Comparison of ENCODE assay signal across 8 mouse cellular contexts in the genomic region with DNA sequence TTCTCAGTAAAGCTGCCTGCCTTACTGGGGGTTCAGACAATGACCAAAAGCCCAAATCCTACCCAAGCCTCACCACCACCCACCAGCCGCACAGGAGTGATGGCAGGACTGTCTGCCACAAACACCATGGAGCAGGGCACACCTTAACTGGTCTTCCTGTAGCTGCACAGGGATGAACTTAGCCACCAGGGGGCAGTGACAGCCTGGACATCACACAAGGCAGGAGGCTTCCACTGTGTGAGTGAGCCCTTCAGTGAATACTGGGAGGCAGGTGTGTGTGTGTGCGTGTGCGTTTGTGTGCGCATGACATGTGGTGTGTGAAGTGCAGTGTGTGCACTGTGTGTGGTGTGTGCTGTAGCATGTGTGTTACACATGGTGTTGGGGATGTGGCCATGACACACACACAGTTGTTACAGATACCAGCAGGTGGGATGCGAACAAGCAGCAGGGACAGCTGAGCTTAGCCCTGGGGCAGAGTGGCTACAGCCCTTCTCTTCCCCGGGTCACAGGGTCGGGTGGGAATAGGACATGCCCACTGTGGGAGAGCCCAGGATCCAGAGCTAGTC. TPM values are rescaled to one million over a fixed set of nuclear protein-coding genes. Genes with fewer than 3 reads are reported as not detected.
DNase-seq lines count a peak whose midpoint lies in the region; ATAC-seq and TF ChIP-seq lines count a peak whose summit lies in the region.

No protein-coding gene starts in this region.

- H3K4me2 ChIP-seq in forebrain, embryonic 14.5 days (ENCODE audit: low read length), result no peak overlapping the region
- H3K4me2 ChIP-seq in liver, postnatal 0 days (ENCODE audit: low read depth, low read length), result no peak overlapping the region
- H3K4me2 ChIP-seq in neural tube, embryonic 14.5 days (ENCODE audit: low read depth, low read length), result no peak overlapping the region

- intact Hi-C loops in heart, postnatal 14 days (cut with DNase I), result loop anchor here (1.0 kb wide), 1 partner anchor 54 kb away; no protein-coding TSS in a partner anchor

- peak overlapping the region; percentile 78 for H3K27ac ChIP-seq in forebrain, embryonic 14.5 days (ENCODE audit: low read depth, low read length)
- no peak overlapping the region for H3K27ac ChIP-seq in liver, postnatal 0 days (ENCODE audit: low read depth)
- 0 out of 2 replicates have a peak overlapping the region, but pooled peaks have one; percentile 16 for H3K27ac ChIP-seq in neural tube, embryonic 14.5 days (ENCODE audit: low read depth, low read length)
- no peak overlapping the region for H3K27ac ChIP-seq in testis, adult 2 months (ENCODE audit: control insufficient read depth, insufficient read depth, low read depth, low read length)

- peak overlapping the region; percentile 21; the same call in 1 of the 2 replicates for H3K9ac ChIP-seq in forebrain, embryonic 14.5 days (ENCODE audit: low read length)
- no peak overlapping the region for H3K9ac ChIP-seq in liver, postnatal 0 days (replicated peaks)
- H3K9ac ChIP-seq in neural tube, embryonic 14.5 days (replicated peaks; ENCODE audit: low read depth, low read length), result no peak overlapping the region

- H3K4me1 ChIP-seq in forebrain, embryonic 14.5 days (ENCODE audit: control insufficient read depth, insufficient read depth, low read length), result peaks cover 13% of the 10 kb centered on the region
- H3K4me1 ChIP-seq in liver, postnatal 0 days (ENCODE audit: insufficient read depth), result no peaks in the 10 kb centered on the region
- peaks cover 22% of the 10 kb centered on the region for H3K4me1 ChIP-seq in neural tube, embryonic 14.5 days (ENCODE audit: control insufficient read depth, insufficient read depth, low read length)
- no peaks in the 10 kb centered on the region for H3K4me1 ChIP-seq in testis, adult 2 months (ENCODE audit: control insufficient read depth, insufficient read depth, low read length)

- peaks cover 92% of the 10 kb centered on the region for H3K36me3 ChIP-seq in forebrain, embryonic 14.5 days (ENCODE audit: control insufficient read depth, insufficient read depth, low read length)
- H3K36me3 ChIP-seq in liver, postnatal 0 days (replicated peaks; ENCODE audit: insufficient read depth, low read length), result peaks cover 57% of the 10 kb centered on the region
- peaks cover 55% of the 10 kb centered on the region for H3K36me3 ChIP-seq in neural tube, embryonic 14.5 days (ENCODE audit: control insufficient read depth, insufficient read depth, low read length)
- H3K36me3 ChIP-seq in testis, adult 2 months (ENCODE audit: control insufficient read depth, insufficient read depth, low read length), result no peaks in the 10 kb centered on the region; the same call in 1 of the 2 replicates

- peak; percentile 28; the same call in 1 of the 2 replicates for TF ChIP-seq POLR2A in testis, adult 2 months (IDR thresholded peaks at IDR 0.05; ENCODE audit: control insufficient read depth, low read depth, low read length)

- no peaks in the 10 kb centered on the region for H3K27me3 ChIP-seq in forebrain, embryonic 14.5 days (replicated peaks; ENCODE audit: control insufficient read depth, insufficient read depth, low read length)
- H3K27me3 ChIP-seq in liver, postnatal 0 days (ENCODE audit: insufficient read depth, low read length), result no peaks in the 10 kb centered on the region
- no peaks in the 10 kb centered on the region for H3K27me3 ChIP-seq in neural tube, embryonic 14.5 days (ENCODE audit: control insufficient read depth, insufficient read depth, low read length)
- no peaks in the 10 kb centered on the region for H3K27me3 ChIP-seq in testis, adult 2 months (ENCODE audit: control insufficient read depth, insufficient read depth, low read length)

- DNase-seq in CD4-positive, CD25-positive, alpha-beta regulatory T cell, adult 2 months (ENCODE audit: low read depth, low spot score), result peak; percentile 90
- peak; percentile 72 for DNase-seq in c-Kit-positive CD71-positive TER-119-positive erythroid progenitor cells, embryonic 14.5 days (ENCODE audit: low spot score)
- peak; percentile 76 for DNase-seq in forebrain, embryonic 14.5 days (ENCODE audit: low spot score)
- peak; percentile 78 to 87 for DNase-seq in heart, postnatal 14 days
- DNase-seq in large intestine, adult 2 months (ENCODE audit: low read depth, low spot score), result peak; percentile 67
- DNase-seq in liver, postnatal 0 days, result peak; percentile 88

- H3K9me3 ChIP-seq in forebrain, embryonic 14.5 days (replicated peaks; ENCODE audit: control insufficient read depth, low read length), result no peaks in the 10 kb centered on the region
- no peaks in the 10 kb centered on the region for H3K9me3 ChIP-seq in liver, postnatal 0 days (ENCODE audit: low read length)
- H3K9me3 ChIP-seq in neural tube, embryonic 14.5 days (ENCODE audit: control insufficient read depth, low read length), result no peaks in the 10 kb centered on the region

- ATAC-seq in forebrain, embryonic 14.5 days, result peak; percentile 63
- peak; percentile 83 for ATAC-seq in liver, postnatal 0 days
- ATAC-seq in neural tube, embryonic 14.5 days (ENCODE audit: low read depth), result peak; percentile 71

- 85% methylated on average over 7 of the region's 7 CpGs for WGBS in forebrain, embryonic 14.5 days
- 59% methylated on average over 7 of the region's 7 CpGs for WGBS in large intestine, adult 2 months
- 75% methylated on average over 7 of the region's 7 CpGs for WGBS in liver, postnatal 0 days (ENCODE audit: insufficient replicate concordance)
- 87% methylated on average over 7 of the region's 7 CpGs for WGBS in neural tube, embryonic 14.5 days

- no peak for TF ChIP-seq EP300 in liver, postnatal 0 days (IDR thresholded peaks at IDR 0.05; ENCODE audit: low read depth)

- H3K4me3 ChIP-seq in forebrain, embryonic 14.5 days (ENCODE audit: low read depth, low read length), result no peak overlapping the region
- no peak overlapping the region for H3K4me3 ChIP-seq in liver, postnatal 0 days (ENCODE audit: low read depth, low read length)
- no peak overlapping the region for H3K4me3 ChIP-seq in neural tube, embryonic 14.5 days (ENCODE audit: low read depth, low read length)
- no peak overlapping the region for H3K4me3 ChIP-seq in testis, adult 2 months (ENCODE audit: control insufficient read depth, low read depth, low read length)

- TF ChIP-seq CTCF in liver, postnatal 0 days (IDR thresholded peaks at IDR 0.05; ENCODE audit: low read depth), result peak; percentile 98
- peak; percentile 85 for TF ChIP-seq CTCF in testis, adult 2 months (IDR thresholded peaks at IDR 0.05; ENCODE audit: control insufficient read depth, insufficient read depth, insufficient replicate concordance, low read depth, low read length)

RNA-seq across cellular contexts. Expression of a gene that starts 22.4 kb away (rescaled TPM):
- polyA plus RNA-seq in forebrain, embryonic 14.5 days (2014; fragmentation: Nextera tagmentation; extraction: Ambion mirVana), result 0.08 and 0.19 TPM in 2 replicates
- not detected for total RNA-seq in heart, postnatal 14 days (2021)
- 0.15 and 0.19 TPM in 2 replicates for polyA plus RNA-seq in large intestine, adult 2 months (2012; rRNA removed)
- 0.04 TPM in 1 of 2 replicates, not detected in the other for polyA plus RNA-seq in liver, postnatal 0 days (2015; fragmentation: Nextera tagmentation; extraction: Ambion mirVana)
- polyA plus RNA-seq in neural tube, embryonic 14.5 days (2014; fragmentation: Nextera tagmentation; extraction: Ambion mirVana), result 0.50 and 0.56 TPM in 2 replicates
- 157 and 164 TPM in 2 replicates for polyA plus RNA-seq in testis, adult 2 months (2012; rRNA removed)

RNA-seq across cellular contexts. Expression of a gene that starts 23.5 kb away (rescaled TPM):
- not detected in 2 replicates for polyA plus RNA-seq in forebrain, embryonic 14.5 days (2014; fragmentation: Nextera tagmentation; extraction: Ambion mirVana)
- not detected for total RNA-seq in heart, postnatal 14 days (2021)
- polyA plus RNA-seq in large intestine, adult 2 months (2012; rRNA removed), result not detected in 2 replicates
- polyA plus RNA-seq in liver, postnatal 0 days (2015; fragmentation: Nextera tagmentation; extraction: Ambion mirVana), result not detected in 2 replicates
- not detected in 2 replicates for polyA plus RNA-seq in neural tube, embryonic 14.5 days (2014; fragmentation: Nextera tagmentation; extraction: Ambion mirVana)
- 166 TPM in 2 replicates for polyA plus RNA-seq in testis, adult 2 months (2012; rRNA removed)

RNA-seq across cellular contexts. Expression of a gene that starts 37.5 kb away (rescaled TPM):
- polyA plus RNA-seq in forebrain, embryonic 14.5 days (2014; fragmentation: Nextera tagmentation; extraction: Ambion mirVana), result 45.6 and 52.3 TPM in 2 replicates
- 10 to 100 TPM; 22.0 to 22.7 TPM for total RNA-seq in heart, postnatal 14 days (2021)
- polyA plus RNA-seq in large intestine, adult 2 months (2012; rRNA removed), result 32.3 and 39.8 TPM in 2 replicates
- 4.6 and 4.8 TPM in 2 replicates for polyA plus RNA-seq in liver, postnatal 0 days (2015; fragmentation: Nextera tagmentation; extraction: Ambion mirVana)
- polyA plus RNA-seq in neural tube, embryonic 14.5 days (2014; fragmentation: Nextera tagmentation; extraction: Ambion mirVana), result 38.5 and 44.7 TPM in 2 replicates
- 60.6 and 73.5 TPM in 2 replicates for polyA plus RNA-seq in testis, adult 2 months (2012; rRNA removed)

Comparison
In these comparisons a context has a peak if more than half of its experiments do, and no peak if none do; other contexts are left out.
1. H3K27ac ChIP-seq: peak in forebrain, embryonic 14.5 days (single experiment) and neural tube, embryonic 14.5 days (single experiment); none in liver, postnatal 0 days (single experiment) and testis, adult 2 months (single experiment).
2. RNA of a gene that starts 22.4 kb away (polyA plus RNA-seq): 157 to 164 TPM in testis, adult 2 months; 0.50 to 0.56 TPM in neural tube, embryonic 14.5 days, 0.15 to 0.19 TPM in large intestine, adult 2 months, 0.08 to 0.19 TPM in forebrain, embryonic 14.5 days and 0.04 TPM in liver, postnatal 0 days; every median in the first group is over 100 times any median in the second.
3. RNA of a gene that starts 23.5 kb away (polyA plus RNA-seq): 166 TPM in testis, adult 2 months; not detected in forebrain, embryonic 14.5 days, not detected in large intestine, adult 2 months, not detected in liver, postnatal 0 days and not detected in neural tube, embryonic 14.5 days; every median in the first group is over 100 times any median in the second.
4. Peak in every context shown above with its lines, with median percentiles within 50 percentile points of each other: DNase-seq and ATAC-seq.